Mouse (Mus musculus): ENCODE measurements at regions not wholly inside any gene's neighbourhood (a gene's known extent, or its start where the extent isn't known, plus 50 kb on each side); places are given as distances from the start of the nearest gene placed in this dataset.
A peak's percentile ranks its signal among the peaks of the same experiment; 100 is the strongest.

GRCm38 (mm10) chr4:73051511-73051910, 199.1 kb upstream of the Aldoart1 start:
- ATAC-seq (ENCODE audit: low TSS enrichment), result no peak

DNA sequence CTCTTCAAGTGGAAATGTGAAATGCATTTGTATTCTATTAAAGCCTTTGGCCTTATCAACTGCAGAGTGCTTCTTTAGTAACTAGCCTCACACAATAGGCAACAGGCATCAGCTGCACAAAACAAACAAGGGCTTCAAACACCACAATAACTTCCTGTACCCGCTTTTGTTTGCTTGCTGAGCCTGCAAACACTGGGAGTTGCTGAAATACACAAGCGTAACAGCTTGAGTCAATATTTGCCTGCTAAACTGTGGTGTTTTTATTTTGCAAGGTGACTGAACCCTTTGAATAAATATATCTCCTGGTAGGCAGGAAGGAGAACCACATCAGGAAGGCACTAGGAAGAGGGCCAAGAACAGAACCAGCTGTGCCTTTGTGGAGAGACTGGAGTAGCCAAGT, 195.4 kb upstream of the Aldoart1 start:
- no peak for ATAC-seq (ENCODE audit: low TSS enrichment)

DNA sequence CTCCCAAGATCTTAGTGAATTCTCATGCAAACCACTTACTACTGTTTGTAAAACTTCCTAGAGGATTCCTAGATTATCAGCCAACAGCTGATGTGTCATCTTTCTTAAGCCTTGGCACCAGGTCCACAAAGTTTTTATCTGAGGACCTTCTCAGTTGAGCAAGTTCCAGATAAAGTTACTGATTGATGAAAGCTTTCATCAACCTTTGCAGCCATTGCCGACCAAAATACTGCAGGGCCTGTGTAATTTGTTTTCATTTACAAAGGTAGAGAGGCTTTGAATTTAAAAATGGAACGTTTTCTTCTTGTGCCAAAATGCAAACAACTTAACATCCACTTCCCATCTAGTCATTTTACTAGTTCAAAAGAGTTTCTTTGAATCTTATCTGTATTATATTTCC, 191.9 kb upstream of the Aldoart1 start:
- ATAC-seq (ENCODE audit: low TSS enrichment), result no peak

DNA sequence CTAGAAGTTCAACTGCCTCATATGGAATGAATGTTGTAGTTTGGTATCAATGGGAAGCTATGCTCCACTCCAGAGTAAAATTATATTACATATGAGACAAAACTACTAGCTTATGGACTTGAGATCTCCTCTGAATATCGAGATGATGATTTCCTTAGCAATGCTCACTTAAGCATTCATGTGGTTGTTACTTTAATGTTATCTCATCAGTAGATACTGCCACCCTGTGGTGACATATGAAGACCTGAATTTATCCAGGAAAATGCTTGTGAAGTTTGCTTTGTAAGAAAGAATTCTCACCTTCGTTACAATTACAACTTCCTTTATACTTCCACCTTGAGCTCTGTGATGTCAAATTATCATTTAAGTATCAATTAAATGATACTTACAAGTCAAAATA, 190.2 kb upstream of the Aldoart1 start:
- ATAC-seq (ENCODE audit: low TSS enrichment), result peak; percentile 85

GRCm38 (mm10) chr4:73041486-73041885, 189.1 kb upstream of the Aldoart1 start:
- no peak for ATAC-seq (ENCODE audit: low TSS enrichment)

DNA sequence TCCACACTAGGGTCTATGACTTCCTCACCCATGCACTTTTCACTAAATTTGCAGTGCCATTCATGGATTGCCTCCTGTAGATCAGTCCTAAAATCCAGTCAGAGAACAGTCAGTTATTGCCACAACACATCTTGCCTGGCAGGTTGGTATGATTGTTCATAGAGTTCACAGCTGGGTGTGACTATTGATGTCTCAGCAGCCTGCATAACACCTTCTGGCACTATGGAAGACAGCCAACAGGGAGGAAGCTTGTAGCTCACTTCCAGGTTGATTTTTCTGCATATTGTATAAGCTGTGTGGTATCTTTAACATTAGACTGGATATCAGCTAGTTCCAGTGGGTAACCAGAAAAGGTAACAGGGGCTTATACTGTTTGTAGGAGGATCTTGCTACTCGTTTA, 145.3 kb upstream of the Aldoart1 start:
- no peak for ATAC-seq (ENCODE audit: low TSS enrichment)

DNA sequence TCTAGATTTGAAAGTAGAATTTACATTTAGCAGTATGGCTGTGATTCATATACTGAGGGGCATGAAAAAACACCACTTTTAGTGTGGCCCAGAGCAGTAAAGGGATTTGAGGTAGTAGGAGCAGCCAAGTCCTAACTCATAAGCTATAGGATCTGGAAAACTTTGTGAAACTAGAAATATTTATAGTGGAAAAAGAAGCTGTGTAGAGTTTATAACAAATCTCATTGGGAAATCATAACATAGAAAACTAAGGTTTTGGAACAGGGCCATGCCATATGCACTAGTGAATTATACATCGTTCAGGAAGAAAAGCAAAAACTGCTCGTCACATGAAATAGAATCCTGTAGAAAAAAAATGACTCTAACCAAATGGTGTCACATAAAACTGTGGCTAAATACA, 143.7 kb upstream of the Aldoart1 start:
- peak; percentile 74 for ATAC-seq (ENCODE audit: low TSS enrichment)

DNA sequence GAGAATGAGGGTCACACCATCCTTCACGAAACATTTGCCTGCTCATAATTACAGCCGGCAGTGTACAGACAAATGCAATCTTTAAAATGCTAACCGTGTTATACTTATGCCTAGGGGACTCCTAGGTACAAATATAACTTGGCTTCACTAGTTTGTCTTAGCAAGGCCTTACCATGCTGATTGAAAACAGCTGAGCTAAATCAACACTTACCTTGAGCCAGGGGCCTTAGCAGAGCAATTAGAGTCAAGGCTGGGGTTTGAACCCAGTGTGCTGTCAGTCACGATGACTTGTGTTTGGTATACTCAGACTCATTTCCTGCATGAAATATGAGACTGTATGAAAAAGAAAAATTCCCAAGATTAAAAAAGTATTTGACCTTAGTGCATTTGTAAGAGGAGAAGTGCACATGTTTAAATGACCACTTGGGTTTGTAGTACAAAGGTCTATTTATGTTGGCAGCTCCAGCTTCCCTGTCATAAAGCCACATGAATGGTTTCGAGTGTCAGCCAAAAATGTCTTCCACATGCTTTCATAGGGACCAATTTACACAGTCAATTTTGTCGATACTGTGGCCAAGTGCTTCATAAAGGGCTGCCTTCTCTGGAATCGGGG, 94.0 kb upstream of the Aldoart1 start:
- ATAC-seq (ENCODE audit: low TSS enrichment), result no peak

DNA sequence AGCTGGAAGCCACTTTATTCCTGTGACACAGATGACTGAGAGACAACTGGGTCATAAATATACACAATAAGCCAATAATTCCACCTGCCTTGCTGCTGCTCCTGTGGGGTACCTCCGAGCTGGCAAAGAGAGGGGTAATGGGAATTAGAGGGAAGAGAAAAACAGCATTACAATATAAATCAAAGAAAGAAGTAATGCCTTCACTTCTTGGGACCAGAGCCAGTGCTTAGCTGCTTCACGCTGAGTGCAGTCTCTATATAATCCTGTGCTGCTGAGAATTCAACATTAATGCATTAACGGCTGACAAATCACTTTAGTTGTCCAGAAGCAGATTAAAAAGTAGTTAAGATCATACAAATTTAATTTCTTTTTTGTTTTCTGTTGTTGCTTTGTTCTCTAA, 71.0 kb upstream of the Aldoart1 start:
- ATAC-seq (ENCODE audit: low TSS enrichment), result no peak

DNA sequence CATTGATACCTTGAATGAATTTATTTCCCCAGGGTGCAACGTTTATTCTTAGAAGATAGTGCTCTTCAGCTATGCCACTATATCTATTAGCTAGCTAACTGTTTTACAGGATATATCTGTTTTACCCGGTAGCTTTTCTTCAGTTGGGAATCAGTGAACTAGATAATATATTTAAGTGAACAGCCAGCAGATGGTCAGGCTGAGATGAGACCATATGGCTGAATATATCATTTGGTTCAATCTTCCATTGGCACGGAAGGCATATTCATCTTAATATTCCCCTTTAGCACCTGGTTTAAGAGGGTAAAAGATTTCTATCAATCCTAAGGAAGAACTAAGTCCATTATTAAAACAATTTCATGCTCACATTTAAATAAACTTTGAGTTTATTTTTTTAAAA, 62.6 kb upstream of the Aldoart1 start:
- no peak for ATAC-seq (ENCODE audit: low TSS enrichment)

Data from frontal cortex, adult (tissue).